Mouse (Mus musculus) embryonic fibroblast, embryonic 13.5 days (primary cell): Measurements from ENCODE around the gene Dennd2a.

Experiments used
- CTCF ChIP-seq: IDR thresholded peaks from 2 replicates; pipeline ENCODE4 v1.5.1; 2011; ENCODE audit warnings: mild to moderate bottlenecking, control low read depth, low read length, moderate library complexity, borderline replicate concordance; ENCODE audit not compliant: insufficient read depth
- POLR2A ChIP-seq: IDR thresholded peaks from 2 replicates; pipeline ENCODE4 v1.6.1; 2011; ENCODE audit warnings: low read depth, mild to moderate bottlenecking, control low read depth, low read length, moderate library complexity

- TF ChIP-seq CTCF (no peak), POLR2A (no peak)
These were observed 13.8 kb downstream of the Dennd2a start for GRCm38 (mm10) chr6:39543769-39544420.
